In genomic region chr17:86570491-86570890, GRCm38 (mm10) we compare ENCODE assay signal across 12 mouse cellular contexts.
"Had no signal": no experiment of that assay in that cellular context is flagged by ENCODE, and none has a peak within 500 bp of the region (broad histone marks: within the 10 kb centered on the region; RNA-seq: fewer than 3 reads in every experiment).

No protein-coding gene starts in this region.

- DNase-seq: left cerebral cortex, postnatal 4 days; liver; liver, embryonic 13.5 days; liver, postnatal 0 days; lung, adult 18-20 months; lung, adult 2 months; lung, embryonic 14.5 days; lung, postnatal 10 days; lung, postnatal 14 days; lung, postnatal 36 days; lung, postnatal 4 days; midbrain, embryonic 14.5 days had no signal
